Comparison of ENCODE assay signal across 10 mouse cellular contexts in the genomic region with DNA sequence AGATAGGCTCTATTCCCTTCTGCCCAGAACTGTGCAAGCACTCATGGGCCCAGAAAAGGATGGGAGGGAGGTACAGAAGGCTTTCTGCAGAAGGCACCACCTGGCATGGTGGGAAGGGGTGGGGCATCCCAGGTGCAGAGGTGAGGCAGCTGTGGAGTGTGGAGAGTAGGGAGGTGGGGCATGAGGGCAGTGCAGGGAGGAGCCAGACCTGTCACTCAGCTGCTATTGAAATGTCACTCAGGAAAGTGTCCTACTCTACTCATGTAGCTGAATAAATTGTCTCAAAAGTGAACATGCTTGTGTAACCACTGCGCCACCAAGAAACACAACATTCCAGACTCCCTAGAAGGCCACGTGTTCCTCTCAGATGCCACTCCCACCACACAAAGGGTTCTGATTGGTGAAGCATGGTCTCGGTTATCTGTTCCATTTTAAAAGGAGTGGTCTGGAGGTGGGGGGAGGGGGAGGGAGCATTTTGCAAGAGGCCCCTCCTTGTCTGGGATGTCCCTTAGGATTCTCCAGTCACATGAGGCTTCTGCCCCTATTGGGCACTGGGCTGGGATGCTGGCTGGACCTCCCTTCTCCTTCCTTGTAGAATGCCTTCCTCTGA. TPM values are rescaled to one million over a fixed set of nuclear protein-coding genes. Genes with fewer than 3 reads are reported as not detected.
DNase-seq lines count a peak whose midpoint lies in the region; ATAC-seq lines count a peak whose summit lies in the region.
"Had no signal": no experiment of that assay in that cellular context is flagged by ENCODE, and none has a peak within 500 bp of the region (broad histone marks: within the 10 kb centered on the region; RNA-seq: fewer than 3 reads in every experiment).

No protein-coding gene starts in this region.

- no peaks in the 10 kb centered on the region for H3K9me3 ChIP-seq in heart, embryonic 15.5 days (replicated peaks)
- no peaks in the 10 kb centered on the region for H3K9me3 ChIP-seq in neural tube, embryonic 14.5 days (ENCODE audit: control insufficient read depth, low read length)
- no peaks in the 10 kb centered on the region for H3K9me3 ChIP-seq in liver, embryonic 16.5 days (replicated peaks; ENCODE audit: control insufficient read depth, low read length)

- peaks cover 83% of the 10 kb centered on the region for H3K4me1 ChIP-seq in heart, embryonic 15.5 days (replicated peaks)
- H3K4me1 ChIP-seq in neural tube, embryonic 14.5 days (ENCODE audit: control insufficient read depth, insufficient read depth, low read length), result peaks cover 52% of the 10 kb centered on the region
- H3K4me1 ChIP-seq in liver, embryonic 16.5 days (ENCODE audit: control insufficient read depth, low read depth, low read length), result peaks cover 32% of the 10 kb centered on the region

- peak overlapping the region; percentile 45 for H3K27ac ChIP-seq in heart, embryonic 15.5 days
- H3K27ac ChIP-seq in neural tube, embryonic 14.5 days (ENCODE audit: low read depth, low read length), result 0 out of 2 replicates have a peak overlapping the region, but pooled peaks have one; percentile 19
- H3K27ac ChIP-seq in liver, embryonic 16.5 days (ENCODE audit: low read length), result no peak overlapping the region

- no peak for ATAC-seq in heart, embryonic 15.5 days (replicated peaks; ENCODE audit: insufficient number of reproducible peaks, insufficient read depth, low FRiP score, low read depth)
- no peak for ATAC-seq in neural tube, embryonic 14.5 days (ENCODE audit: low read depth)
- peak; percentile 17; the same call in 1 of the 2 replicates for ATAC-seq in liver, embryonic 16.5 days (ENCODE audit: low read depth)
- ATAC-seq: activated CD4-positive, CD25-positive, alpha-beta regulatory T cell, adult 4 months had no signal

- no peak for DNase-seq in heart, postnatal 25 days (ENCODE audit: low spot score)
- no peak for DNase-seq in neural tube, embryonic 10.5 days (ENCODE audit: extremely low spot score, low spot score)
- peak; percentile 74 for DNase-seq in thymus, postnatal 14 days
- DNase-seq in right cerebral cortex, adult 2 months (ENCODE audit: low spot score in 2 of 2), result no peak
- no peak for DNase-seq in urinary bladder, postnatal 36 days (ENCODE audit: low spot score in 2 of 2)
- DNase-seq: kidney, adult 8-10 months had no signal

- WGBS in heart, embryonic 15.5 days, result 42% methylated on average over 3 of the region's 3 CpGs
- 45% methylated on average over 3 of the region's 3 CpGs for WGBS in neural tube, embryonic 14.5 days
- 23% methylated on average over 3 of the region's 3 CpGs for WGBS in liver, embryonic 16.5 days (ENCODE audit: insufficient replicate concordance)

- H3K36me3 ChIP-seq in heart, embryonic 15.5 days, result peaks cover 14% of the 10 kb centered on the region
- peaks cover 13% of the 10 kb centered on the region for H3K36me3 ChIP-seq in neural tube, embryonic 14.5 days (ENCODE audit: control insufficient read depth, insufficient read depth, low read length)
- H3K36me3 ChIP-seq in liver, embryonic 16.5 days (ENCODE audit: control insufficient read depth, insufficient read depth), result no peaks in the 10 kb centered on the region

- intact Hi-C loops in heart, postnatal 25 days (cut with DNase I), result no loop called here

- no peaks in the 10 kb centered on the region for H3K27me3 ChIP-seq in heart, embryonic 15.5 days
- no peaks in the 10 kb centered on the region for H3K27me3 ChIP-seq in neural tube, embryonic 14.5 days (ENCODE audit: control insufficient read depth, insufficient read depth, low read length)
- H3K27me3 ChIP-seq in liver, embryonic 16.5 days (ENCODE audit: control insufficient read depth, insufficient read depth, low read depth, low read length), result no peaks in the 10 kb centered on the region

- H3K4me2 ChIP-seq in heart, embryonic 15.5 days, result no peak overlapping the region
- H3K4me2 ChIP-seq in neural tube, embryonic 14.5 days (ENCODE audit: low read depth, low read length), result no peak overlapping the region
- no peak overlapping the region for H3K4me2 ChIP-seq in liver, embryonic 16.5 days (ENCODE audit: low read depth, low read length)

- no peak overlapping the region for H3K4me3 ChIP-seq in heart, embryonic 15.5 days
- no peak overlapping the region for H3K4me3 ChIP-seq in neural tube, embryonic 14.5 days (ENCODE audit: low read depth, low read length)
- no peak overlapping the region for H3K4me3 ChIP-seq in liver, embryonic 16.5 days (ENCODE audit: low read depth, low read length)

- H3K9ac ChIP-seq in heart, embryonic 15.5 days, result no peak overlapping the region
- H3K9ac ChIP-seq in neural tube, embryonic 14.5 days (replicated peaks; ENCODE audit: low read depth, low read length), result no peak overlapping the region
- H3K9ac ChIP-seq in liver, embryonic 16.5 days (ENCODE audit: low read depth, low read length), result no peak overlapping the region

RNA-seq across cellular contexts. Expression of a gene that starts 41.6 kb away (rescaled TPM):
- 22.1 and 26.2 TPM in 2 replicates for polyA plus RNA-seq in heart, embryonic 15.5 days (2015; fragmentation: Nextera tagmentation; extraction: Ambion mirVana)
- 10 to 100 TPM; 40.2 to 49.9 TPM for total RNA-seq in heart, postnatal 25 days (2021)
- polyA plus RNA-seq in neural tube, embryonic 14.5 days (2014; fragmentation: Nextera tagmentation; extraction: Ambion mirVana), result 72.7 and 75.0 TPM in 2 replicates
- polyA plus RNA-seq in liver, embryonic 16.5 days (2015; fragmentation: Nextera tagmentation; extraction: Ambion mirVana), result 4.1 and 6.1 TPM in 2 replicates
